Mouse (Mus musculus) lung, embryonic 14.5 days (tissue): ENCODE results near the gene C2cd5. TPM values are rescaled to one million over a fixed set of nuclear protein-coding genes. Genes with fewer than 3 reads are reported as not detected.

Experiments
- ATAC-seq: fragments of 200-750 bp; cut with Nextera tagmentation; 2 replicates; pipeline ENCODE4 v1.8.0; 2017; ENCODE audit warnings: mild to moderate bottlenecking, moderate TSS enrichment, moderate library complexity; ENCODE audit not compliant: insufficient read depth
- DNase-seq: peaks from one replicate; pipeline ENCODE4 v3.0.0-alpha.2; 2015
- H3K27ac ChIP-seq: fragments of 300-500 bp; sonication (generic); 2 replicates; pipeline ENCODE4 v1.5.1; 2014; ENCODE audit warnings: low read depth, mild to moderate bottlenecking, moderate library complexity
- H3K27me3 ChIP-seq: fragments of 300-500 bp; sonication (generic); 2 replicates; pipeline ENCODE4 v1.6.1; 2014; ENCODE audit warnings: low read length, control low read depth; ENCODE audit not compliant: insufficient read depth
- H3K36me3 ChIP-seq: fragments of 300-500 bp; sonication (generic); 2 replicates; pipeline ENCODE4 v1.6.1; 2014; ENCODE audit warnings: control low read depth; ENCODE audit not compliant: insufficient read depth
- H3K4me1 ChIP-seq: fragments of 300-500 bp; sonication (generic); 2 replicates; pipeline ENCODE4 v1.6.1; 2014; ENCODE audit warnings: antibody characterized with exemption, control low read depth; ENCODE audit not compliant: insufficient read depth
- H3K4me2 ChIP-seq: fragments of 300-500 bp; sonication (generic); 2 replicates; pipeline ENCODE4 v1.6.1; 2014; ENCODE audit warnings: mild to moderate bottlenecking
- H3K4me3 ChIP-seq: fragments of 300-500 bp; sonication (generic); 2 replicates; pipeline ENCODE4 v1.5.1; 2014; ENCODE audit warnings: low read depth, low read length
- H3K9ac ChIP-seq: fragments of 300-500 bp; sonication (generic); 2 replicates; pipeline ENCODE4 v1.6.1; 2014
- H3K9me3 ChIP-seq: fragments of 300-500 bp; sonication (generic); 2 replicates; pipeline ENCODE4 v1.6.1; 2016; ENCODE audit warnings: low read depth, low read length, control low read depth
- CTCF ChIP-seq: IDR thresholded peaks from 2 replicates; pipeline ENCODE4 v1.5.1; 2016; ENCODE audit warnings: antibody characterized with exemption, low read depth
- WGBS: fragments of 180-500 bp; shearing (Covaris S2); extraction: QIAGEN DNeasy Blood & Tissue Kit; methylation state at CpG from one replicate; pipeline ENCODE4 v1.1.7; 2014; 5-methylcytosine and 5-hydroxymethylcytosine counted together
- polyA plus RNA-seq: library from polyadenylated mRNA; unstranded; fragments of >200 nt; fragmentation: Nextera tagmentation; extraction: Ambion mirVana; gene quantifications from 2 replicates; pipeline ENCODE4 v1.2.1, GENCODE M21; 2014

The C2cd5 gene
- polyA plus RNA-seq, 1 experiment from 2014 or later, result 26.7 TPM

DNA sequence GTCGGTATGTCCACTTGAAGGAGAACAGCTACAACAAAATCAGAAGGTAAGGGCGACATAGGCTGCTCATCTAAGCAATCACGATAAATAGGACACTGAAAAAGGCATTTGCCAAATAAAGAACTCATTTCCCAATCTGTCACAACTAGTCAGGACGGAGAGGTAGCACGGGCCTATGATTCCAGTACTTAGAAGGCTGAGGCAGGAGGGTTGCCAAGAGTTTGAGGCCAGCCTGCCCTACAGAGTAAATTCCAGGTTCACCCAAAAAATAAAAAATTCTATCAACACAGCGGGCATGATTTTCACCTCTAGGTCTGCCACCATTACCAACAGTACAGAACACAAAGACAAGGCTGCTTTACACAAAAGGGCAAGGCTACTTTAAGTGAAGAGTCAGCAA is 8.9 kb downstream of the C2cd5 start:
- H3K36me3 ChIP-seq, result peaks cover 20% of the 10 kb centered on the region; the same call in 1 of the 2 replicates
- 94% methylated on average over 6 of the region's 6 CpGs for WGBS

DNA sequence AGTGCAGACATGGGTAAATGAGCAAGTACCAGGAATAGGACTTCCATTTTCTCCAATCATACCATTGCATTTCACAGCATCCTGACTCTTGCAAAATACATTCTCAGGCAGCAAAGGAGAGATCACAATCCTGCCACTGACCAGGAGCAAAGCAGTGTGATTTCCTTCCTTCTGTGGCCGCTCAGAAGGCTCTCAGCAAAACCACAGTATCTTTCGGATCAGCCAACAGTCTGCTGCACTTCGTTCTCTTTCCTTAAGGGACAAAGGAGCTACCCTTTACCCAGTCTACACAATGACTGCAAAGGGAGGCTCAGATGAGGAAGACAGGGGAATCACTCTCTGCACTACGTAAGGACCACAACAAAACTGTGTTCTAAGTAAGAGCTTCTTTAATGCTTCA is 12.6 kb downstream of the C2cd5 start:
- peaks cover 42% of the 10 kb centered on the region for H3K36me3 ChIP-seq
- H3K9ac ChIP-seq, result no peak overlapping the region
- 83% methylated on average over 4 of the region's 4 CpGs for WGBS
- no peak for TF ChIP-seq CTCF
- no peaks in the 10 kb centered on the region for H3K27me3 ChIP-seq
- DNase-seq (no peak), ATAC-seq (no peak)
- H3K4me2 ChIP-seq, result no peak overlapping the region
- no peaks in the 10 kb centered on the region for H3K4me1 ChIP-seq
- no peak overlapping the region for H3K27ac ChIP-seq
- H3K9me3 ChIP-seq, result no peaks in the 10 kb centered on the region
- H3K4me3 ChIP-seq, result no peak overlapping the region

More for the DNA sequence above, 8.9 kb downstream of the C2cd5 start:
- no peaks in the 10 kb centered on the region for H3K9me3 ChIP-seq
- TF ChIP-seq CTCF, result no peak
- H3K4me2 ChIP-seq, result no peak overlapping the region
- H3K9ac ChIP-seq, result no peak overlapping the region
- no peaks in the 10 kb centered on the region for H3K4me1 ChIP-seq
- ATAC-seq (no peak), DNase-seq (no peak)
- H3K27ac ChIP-seq, result no peak overlapping the region
- no peaks in the 10 kb centered on the region for H3K27me3 ChIP-seq
- H3K4me3 ChIP-seq, result no peak overlapping the region

DNA sequence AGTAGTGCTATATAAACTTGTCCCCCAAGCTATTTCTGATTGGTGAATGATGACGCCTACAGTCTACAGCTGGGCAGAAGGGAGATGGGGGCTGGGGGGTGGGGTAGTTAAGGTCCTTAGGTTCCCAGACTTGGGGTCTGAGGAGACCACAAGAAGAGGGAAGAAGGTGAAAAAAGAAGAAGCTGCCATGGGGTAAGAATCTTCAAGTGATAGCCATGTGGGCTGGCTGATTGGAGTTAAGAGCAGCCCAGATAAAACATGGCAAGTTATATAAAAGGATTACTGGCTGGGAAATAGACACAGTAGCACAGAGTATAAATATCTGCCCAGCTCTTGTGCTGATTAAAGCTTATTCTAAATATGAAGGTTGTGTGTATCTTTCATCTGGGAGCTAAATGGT is 14.0 kb downstream of the C2cd5 start:
- TF ChIP-seq CTCF, result no peak
- Histone ChIP-seq H3K4me3 (no peak overlapping the region), H3K4me2 (no peak overlapping the region), H3K27ac (no peak overlapping the region), H3K36me3 (peaks cover 42% of the 10 kb centered on the region), H3K27me3 (no peaks in the 10 kb centered on the region), H3K9ac (no peak overlapping the region), H3K4me1 (no peaks in the 10 kb centered on the region), H3K9me3 (no peaks in the 10 kb centered on the region)
- DNase-seq (no peak), ATAC-seq (no peak)
- WGBS, result 97% methylated on average over 1 of the region's 1 CpGs

DNA sequence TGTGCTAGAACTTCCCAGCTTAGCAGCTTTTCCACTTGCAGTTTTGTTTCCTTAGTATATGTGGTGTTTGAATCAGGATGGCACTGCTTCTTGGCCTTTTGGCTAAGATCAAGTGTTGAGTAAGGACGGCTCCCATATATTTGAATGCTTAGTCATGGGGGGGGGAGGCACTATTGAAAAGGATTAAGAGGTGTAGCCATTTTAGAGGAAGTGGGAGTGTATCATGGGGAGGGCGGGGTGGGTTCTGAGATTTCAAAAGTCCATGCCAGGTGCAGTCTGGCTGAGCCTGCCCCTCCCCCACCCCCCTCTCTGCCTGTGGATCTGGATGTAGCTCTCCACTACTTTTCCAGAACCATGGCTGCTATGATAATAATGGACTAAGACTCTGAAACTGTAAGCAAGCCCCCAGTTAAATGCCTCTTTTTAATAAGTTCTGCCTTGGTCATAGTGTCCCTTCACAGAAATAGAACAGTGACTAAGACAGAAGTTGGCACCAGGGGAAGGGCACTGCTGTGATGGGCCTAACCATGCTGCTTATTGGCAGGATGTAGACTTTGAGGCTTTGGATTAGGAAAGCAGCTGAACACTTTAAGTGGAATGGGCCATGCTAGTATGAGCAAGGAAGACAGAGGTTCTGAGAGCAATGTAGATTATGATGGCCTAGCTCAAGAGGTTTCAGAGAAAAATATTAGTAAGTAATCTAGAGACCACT is 15.5 kb downstream of the C2cd5 start:
- DNase-seq (no peak), ATAC-seq (no peak)
- Histone ChIP-seq H3K9ac (no peak overlapping the region), H3K27ac (no peak overlapping the region), H3K4me1 (no peaks in the 10 kb centered on the region), H3K27me3 (no peaks in the 10 kb centered on the region), H3K4me2 (no peak overlapping the region), H3K4me3 (no peak overlapping the region), H3K36me3 (peaks cover 38% of the 10 kb centered on the region), H3K9me3 (no peaks in the 10 kb centered on the region)
- 88% methylated on average over 2 of the region's 2 CpGs for WGBS
- no peak for TF ChIP-seq CTCF

DNA sequence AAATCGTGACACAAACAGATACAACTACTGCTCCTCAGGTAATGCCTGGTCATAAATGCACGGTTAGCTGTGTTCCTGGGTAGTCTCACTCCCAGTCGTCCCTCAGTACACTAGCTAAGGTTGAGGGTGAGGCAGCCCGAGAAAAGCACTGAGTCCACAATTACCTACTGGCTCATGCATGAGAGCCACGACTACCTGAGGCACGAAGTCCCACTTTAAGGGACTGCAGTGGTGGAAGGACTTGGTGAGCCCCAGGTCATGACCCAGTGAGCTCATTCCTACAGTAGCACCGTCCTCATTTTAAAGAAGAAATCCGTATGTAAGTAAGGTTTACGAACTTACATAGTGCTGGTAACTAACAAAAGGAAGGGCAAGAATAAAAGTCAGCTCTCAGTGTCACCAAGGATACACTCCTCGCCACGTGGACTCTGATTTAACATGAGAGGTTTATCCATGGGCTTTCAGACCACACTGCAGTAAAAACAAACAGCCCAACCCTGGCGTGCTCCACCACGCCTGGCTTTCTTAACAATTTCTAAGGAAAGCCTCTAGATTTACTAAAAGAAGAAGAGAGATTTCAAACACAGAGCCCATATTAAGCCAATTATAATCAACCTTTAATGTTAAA is 18.3 kb downstream of the C2cd5 start:
- ATAC-seq (no peak), DNase-seq (no peak)
- no peaks in the 10 kb centered on the region for H3K9me3 ChIP-seq
- H3K27ac ChIP-seq, result no peak overlapping the region
- no peaks in the 10 kb centered on the region for H3K27me3 ChIP-seq
- WGBS, result 65% methylated on average over 13 of the region's 13 CpGs
- H3K4me3 ChIP-seq, result no peak overlapping the region
- H3K36me3 ChIP-seq, result peaks cover 62% of the 10 kb centered on the region
- no peak for TF ChIP-seq CTCF
- no peak overlapping the region for H3K9ac ChIP-seq
- no peaks in the 10 kb centered on the region for H3K4me1 ChIP-seq
- H3K4me2 ChIP-seq, result no peak overlapping the region

DNA sequence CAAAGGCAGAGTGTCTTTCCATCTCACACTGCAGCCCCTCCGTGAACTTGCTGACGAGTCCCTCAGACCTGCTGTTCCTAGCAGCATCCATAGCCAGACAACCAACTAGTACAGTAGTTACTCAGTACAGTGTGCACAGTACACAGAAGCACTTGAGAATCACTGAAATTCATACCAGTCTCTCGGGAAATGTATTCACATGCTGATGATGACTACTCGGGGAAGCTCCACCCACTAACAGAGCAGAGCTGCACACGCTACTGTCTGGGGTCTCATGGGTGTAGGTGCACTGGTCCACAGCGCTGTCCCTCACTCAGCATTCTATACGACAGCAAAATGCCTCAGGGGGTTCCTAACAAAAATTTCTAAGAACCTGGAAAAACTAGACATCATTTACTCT is 19.2 kb downstream of the C2cd5 start:
- WGBS, result 78% methylated on average over 7 of the region's 7 CpGs
- H3K4me1 ChIP-seq, result no peaks in the 10 kb centered on the region
- H3K9ac ChIP-seq, result no peak overlapping the region
- ATAC-seq (no peak), DNase-seq (no peak)
- no peak overlapping the region for H3K4me3 ChIP-seq
- no peak overlapping the region for H3K27ac ChIP-seq
- no peaks in the 10 kb centered on the region for H3K9me3 ChIP-seq
- H3K36me3 ChIP-seq, result peaks cover 55% of the 10 kb centered on the region
- H3K27me3 ChIP-seq, result no peaks in the 10 kb centered on the region
- H3K4me2 ChIP-seq, result no peak overlapping the region
- TF ChIP-seq CTCF, result no peak

DNA sequence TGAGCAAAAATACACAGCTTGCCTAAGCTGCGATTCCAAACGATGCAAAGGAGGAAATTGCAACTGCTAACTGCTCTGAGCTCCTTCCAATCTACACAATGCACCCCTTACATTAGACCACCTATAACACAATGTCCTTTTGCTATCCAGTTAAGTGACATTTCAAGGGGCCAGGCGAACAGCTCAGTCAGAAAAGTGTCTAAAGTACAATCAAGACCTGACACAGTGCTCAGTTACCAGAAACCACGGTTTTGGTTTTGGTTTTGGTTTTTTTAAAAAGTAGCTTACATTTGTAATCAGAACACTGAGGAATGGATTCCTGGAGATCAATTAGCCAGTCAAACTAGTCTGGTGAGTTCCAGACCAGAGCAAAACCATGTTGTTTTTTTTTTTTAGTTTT is 20.8 kb downstream of the C2cd5 start:
- 68% methylated on average over 4 of the region's 4 CpGs for WGBS
- no peak overlapping the region for H3K9ac ChIP-seq
- no peaks in the 10 kb centered on the region for H3K9me3 ChIP-seq
- H3K4me2 ChIP-seq, result no peak overlapping the region
- TF ChIP-seq CTCF, result no peak
- DNase-seq (no peak), ATAC-seq (no peak)
- no peaks in the 10 kb centered on the region for H3K27me3 ChIP-seq
- no peak overlapping the region for H3K27ac ChIP-seq
- peaks cover 47% of the 10 kb centered on the region for H3K36me3 ChIP-seq
- no peak overlapping the region for H3K4me3 ChIP-seq
- H3K4me1 ChIP-seq, result no peaks in the 10 kb centered on the region
